Mouse (Mus musculus): ENCODE data around the gene Car1. TPM values are rescaled to one million over a fixed set of nuclear protein-coding genes. Genes with fewer than 3 reads are reported as not detected.
"Not testable (repeated sequence)": the region's sequence is repeated elsewhere in the genome, so short reads cannot be mapped to it uniquely, and the experiment has no call there.

The Car1 gene
- polyA plus RNA-seq, 1 experiment from 2014 or later: not detected

- H3K9ac ChIP-seq (replicated peaks; ENCODE audit: low read depth, low read length): no peak overlapping the region
- no peaks in the 10 kb centered on the region for H3K27me3 ChIP-seq (ENCODE audit: control insufficient read depth, insufficient read depth, low read length)
- no peaks in the 10 kb centered on the region for H3K4me1 ChIP-seq (ENCODE audit: control insufficient read depth, insufficient read depth, low read length)
- no peak for ATAC-seq (ENCODE audit: insufficient number of reproducible peaks, insufficient read depth, low FRiP score, low read depth)
- WGBS: 80% methylated on average over 5 of the region's 5 CpGs
- H3K4me3 ChIP-seq (ENCODE audit: low read depth, low read length): no peak overlapping the region
- no peaks in the 10 kb centered on the region for H3K36me3 ChIP-seq (ENCODE audit: control insufficient read depth, insufficient read depth, low read length)
- H3K9me3 ChIP-seq (ENCODE audit: control insufficient read depth, low read depth, low read length): no peaks in the 10 kb centered on the region
- no peak overlapping the region for H3K4me2 ChIP-seq (replicated peaks; ENCODE audit: low read depth, low read length)
- no peak overlapping the region for H3K27ac ChIP-seq (ENCODE audit: low read length)
Measured at GRCm38 (mm10) chr3:14831219-14831835, 23.2 kb upstream of the Car1 start.

- no peaks in the 10 kb centered on the region for H3K36me3 ChIP-seq (ENCODE audit: control insufficient read depth, insufficient read depth, low read length)
- H3K9ac ChIP-seq (replicated peaks; ENCODE audit: low read depth, low read length): no peak overlapping the region
- no peaks in the 10 kb centered on the region for H3K4me1 ChIP-seq (ENCODE audit: control insufficient read depth, insufficient read depth, low read length)
- no peaks in the 10 kb centered on the region for H3K9me3 ChIP-seq (ENCODE audit: control insufficient read depth, low read depth, low read length)
- H3K4me2 ChIP-seq (replicated peaks; ENCODE audit: low read depth, low read length): no peak overlapping the region
- H3K27ac ChIP-seq (ENCODE audit: low read length): no peak overlapping the region
- no peak overlapping the region for H3K4me3 ChIP-seq (ENCODE audit: low read depth, low read length)
- H3K27me3 ChIP-seq (ENCODE audit: control insufficient read depth, insufficient read depth, low read length): no peaks in the 10 kb centered on the region
- no peak for ATAC-seq (ENCODE audit: insufficient number of reproducible peaks, insufficient read depth, low FRiP score, low read depth)
Measured at GRCm38 (mm10) chr3:14828896-14829295, 20.7 kb upstream of the Car1 start.

GRCm38 (mm10) chr3:14819844-14820504 is 11.8 kb upstream of the Car1 start:
- ATAC-seq (ENCODE audit: insufficient number of reproducible peaks, insufficient read depth, low FRiP score, low read depth): no peak
- H3K4me2 ChIP-seq (replicated peaks; ENCODE audit: low read depth, low read length): no peak overlapping the region
- no peak overlapping the region for H3K4me3 ChIP-seq (ENCODE audit: low read depth, low read length)
- no peak overlapping the region for H3K27ac ChIP-seq (ENCODE audit: low read length)
- no peaks in the 10 kb centered on the region for H3K36me3 ChIP-seq (ENCODE audit: control insufficient read depth, insufficient read depth, low read length)
- H3K9ac ChIP-seq (replicated peaks; ENCODE audit: low read depth, low read length): no peak overlapping the region
- H3K27me3 ChIP-seq (ENCODE audit: control insufficient read depth, insufficient read depth, low read length): no peaks in the 10 kb centered on the region
- H3K4me1 ChIP-seq (ENCODE audit: control insufficient read depth, insufficient read depth, low read length): no peaks in the 10 kb centered on the region
- no peaks in the 10 kb centered on the region for H3K9me3 ChIP-seq (ENCODE audit: control insufficient read depth, low read depth, low read length)
- WGBS: 76% methylated on average over 1 of the region's 1 CpGs

GRCm38 (mm10) chr3:14815396-14815795 is 7.2 kb upstream of the Car1 start:
- WGBS: 79% methylated on average over 1 of the region's 1 CpGs
- H3K27me3 ChIP-seq (ENCODE audit: control insufficient read depth, insufficient read depth, low read length): not testable (repeated sequence)

GRCm38 (mm10) chr3:14806702-14807101 is 1.5 kb downstream of the Car1 start:
- Histone ChIP-seq H3K36me3 (ENCODE audit: control insufficient read depth, insufficient read depth, low read length) (no peaks in the 10 kb centered on the region), H3K4me2 (replicated peaks; ENCODE audit: low read depth, low read length) (no peak overlapping the region), H3K9ac (replicated peaks; ENCODE audit: low read depth, low read length) (no peak overlapping the region), H3K27me3 (ENCODE audit: control insufficient read depth, insufficient read depth, low read length) (no peaks in the 10 kb centered on the region), H3K4me1 (ENCODE audit: control insufficient read depth, insufficient read depth, low read length) (no peaks in the 10 kb centered on the region), H3K27ac (ENCODE audit: low read length) (no peak overlapping the region), H3K4me3 (ENCODE audit: low read depth, low read length) (no peak overlapping the region), H3K9me3 (ENCODE audit: control insufficient read depth, low read depth, low read length) (no peaks in the 10 kb centered on the region)
- ATAC-seq (ENCODE audit: insufficient number of reproducible peaks, insufficient read depth, low FRiP score, low read depth): no peak

More at GRCm38 (mm10) chr3:14815396-14815795, 7.2 kb upstream of the Car1 start:
- not testable (repeated sequence) for H3K4me3 ChIP-seq (ENCODE audit: low read depth, low read length); H3K4me2 ChIP-seq (replicated peaks; ENCODE audit: low read depth, low read length); H3K9me3 ChIP-seq (ENCODE audit: control insufficient read depth, low read depth, low read length); H3K4me1 ChIP-seq (ENCODE audit: control insufficient read depth, insufficient read depth, low read length); H3K27ac ChIP-seq (ENCODE audit: low read length); H3K36me3 ChIP-seq (ENCODE audit: control insufficient read depth, insufficient read depth, low read length); ATAC-seq (ENCODE audit: insufficient number of reproducible peaks, insufficient read depth, low FRiP score, low read depth); H3K9ac ChIP-seq (replicated peaks; ENCODE audit: low read depth, low read length)

GRCm38 (mm10) chr3:14805962-14806361 is 2.2 kb downstream of the Car1 start:
- 85% methylated on average over 3 of the region's 3 CpGs for WGBS
- Histone ChIP-seq H3K27me3 (ENCODE audit: control insufficient read depth, insufficient read depth, low read length) (no peaks in the 10 kb centered on the region), H3K4me2 (replicated peaks; ENCODE audit: low read depth, low read length) (no peak overlapping the region), H3K9me3 (ENCODE audit: control insufficient read depth, low read depth, low read length) (no peaks in the 10 kb centered on the region), H3K4me1 (ENCODE audit: control insufficient read depth, insufficient read depth, low read length) (no peaks in the 10 kb centered on the region), H3K36me3 (ENCODE audit: control insufficient read depth, insufficient read depth, low read length) (no peaks in the 10 kb centered on the region), H3K27ac (ENCODE audit: low read length) (no peak overlapping the region), H3K4me3 (ENCODE audit: low read depth, low read length) (no peak overlapping the region), H3K9ac (replicated peaks; ENCODE audit: low read depth, low read length) (no peak overlapping the region)
- ATAC-seq (ENCODE audit: insufficient number of reproducible peaks, insufficient read depth, low FRiP score, low read depth): no peak

- 79% methylated on average over 6 of the region's 6 CpGs for WGBS
- Histone ChIP-seq H3K27me3 (ENCODE audit: control insufficient read depth, insufficient read depth, low read length) (no peaks in the 10 kb centered on the region), H3K9me3 (ENCODE audit: control insufficient read depth, low read depth, low read length) (no peaks in the 10 kb centered on the region), H3K9ac (replicated peaks; ENCODE audit: low read depth, low read length) (no peak overlapping the region), H3K4me2 (replicated peaks; ENCODE audit: low read depth, low read length) (no peak overlapping the region), H3K4me1 (ENCODE audit: control insufficient read depth, insufficient read depth, low read length) (no peaks in the 10 kb centered on the region), H3K36me3 (ENCODE audit: control insufficient read depth, insufficient read depth, low read length) (no peaks in the 10 kb centered on the region), H3K27ac (ENCODE audit: low read length) (no peak overlapping the region), H3K4me3 (ENCODE audit: low read depth, low read length) (no peak overlapping the region)
- no peak for ATAC-seq (ENCODE audit: insufficient number of reproducible peaks, insufficient read depth, low FRiP score, low read depth)
Measured at GRCm38 (mm10) chr3:14804906-14805305, 3.3 kb downstream of the Car1 start.

- Histone ChIP-seq H3K9ac (replicated peaks; ENCODE audit: low read depth, low read length) (no peak overlapping the region), H3K27ac (ENCODE audit: low read length) (no peak overlapping the region), H3K4me2 (replicated peaks; ENCODE audit: low read depth, low read length) (no peak overlapping the region), H3K27me3 (ENCODE audit: control insufficient read depth, insufficient read depth, low read length) (no peaks in the 10 kb centered on the region), H3K4me3 (ENCODE audit: low read depth, low read length) (no peak overlapping the region), H3K4me1 (ENCODE audit: control insufficient read depth, insufficient read depth, low read length) (no peaks in the 10 kb centered on the region), H3K9me3 (ENCODE audit: control insufficient read depth, low read depth, low read length) (no peaks in the 10 kb centered on the region), H3K36me3 (ENCODE audit: control insufficient read depth, insufficient read depth, low read length) (no peaks in the 10 kb centered on the region)
- ATAC-seq (ENCODE audit: insufficient number of reproducible peaks, insufficient read depth, low FRiP score, low read depth): no peak
- WGBS: 85% methylated on average over 3 of the region's 3 CpGs
Measured at GRCm38 (mm10) chr3:14797069-14797468, 11.1 kb downstream of the Car1 start.
